Mouse (Mus musculus) brain, adult 2 months (tissue): ENCODE results near the gene Ehd1.

Experiments used
- DNase-seq: peaks from one replicate; pipeline ENCODE4 v3.0.0; 2011; ENCODE audit warnings: low read depth, low spot score

Ehd1 gene

DNA sequence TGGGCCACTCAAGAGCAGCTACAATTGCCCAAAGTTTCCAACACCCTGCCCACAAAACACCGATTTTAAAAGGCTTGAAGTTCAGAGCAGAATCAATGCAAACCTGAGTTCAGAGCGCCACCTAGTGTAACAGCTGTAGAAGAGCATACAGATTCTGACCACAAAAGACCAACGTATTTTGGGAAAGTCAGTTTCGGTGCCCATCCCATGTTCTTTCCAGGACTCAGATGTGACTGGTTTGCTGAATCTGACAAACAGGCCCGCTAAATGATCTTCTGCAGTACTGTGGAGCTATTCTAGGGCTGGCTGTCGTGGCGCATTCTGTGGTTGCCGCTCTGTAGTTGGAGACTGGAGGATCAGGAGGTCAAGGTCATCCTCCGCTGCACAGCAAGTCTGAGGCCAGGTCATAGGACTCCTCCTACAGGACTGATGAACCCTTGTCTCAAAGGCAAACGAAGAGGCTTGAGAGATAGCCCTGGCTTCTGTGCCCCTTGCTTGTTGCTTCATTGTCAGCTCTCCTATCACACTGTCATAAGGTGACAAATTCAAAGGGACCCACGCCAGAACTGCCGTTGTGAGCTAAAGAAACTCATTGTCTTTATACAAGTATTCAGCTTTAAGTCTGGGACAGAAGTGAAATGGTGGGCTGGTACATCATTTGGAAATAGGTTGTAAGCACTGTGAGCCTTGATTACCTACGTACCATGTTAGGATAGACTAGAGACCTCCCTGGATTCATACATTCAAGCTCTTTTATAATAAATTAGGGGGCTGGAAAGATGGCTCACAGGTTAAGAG, 55.4 kb downstream of the Ehd1 start:
- DNase-seq, result peak; percentile 90

DNA sequence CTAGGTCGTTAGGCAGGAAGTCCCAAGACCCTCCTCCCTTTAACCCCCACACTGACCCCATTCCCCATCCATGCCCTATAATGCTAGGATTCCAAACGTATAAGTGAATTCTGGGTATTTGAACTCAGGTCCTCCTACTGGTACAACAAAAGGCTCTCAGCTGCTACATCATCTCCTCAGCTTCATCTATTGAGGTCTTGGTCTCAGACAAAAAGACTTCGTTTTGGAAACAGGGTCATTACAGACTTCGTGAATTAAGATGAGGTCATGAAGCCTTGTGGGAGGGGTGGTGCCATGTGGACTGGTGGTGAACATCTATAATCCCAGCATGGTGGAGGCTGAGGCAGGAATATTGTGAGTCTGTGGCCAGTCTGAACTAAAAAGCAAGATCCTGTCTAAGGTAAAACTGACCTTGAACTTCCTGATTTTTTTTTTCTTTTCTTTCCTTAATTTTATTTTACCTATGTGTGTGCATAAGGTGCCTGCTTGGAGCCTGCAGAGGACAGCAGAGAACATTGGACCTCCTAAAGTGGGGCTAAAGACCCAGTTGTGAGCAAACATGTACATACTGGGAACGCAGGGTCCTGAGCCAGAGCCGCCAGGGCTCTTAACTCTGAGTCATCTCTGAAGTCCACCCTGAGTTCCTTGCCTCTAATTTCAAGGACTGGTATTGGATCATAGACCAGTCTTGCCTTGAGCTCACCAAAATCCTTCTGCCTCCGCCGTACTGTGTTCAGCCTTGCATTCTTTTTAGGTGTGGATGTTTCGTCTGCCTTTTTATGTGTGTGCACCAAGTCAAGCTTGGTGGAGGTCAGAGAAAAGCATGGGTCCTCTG, 57.5 kb downstream of the Ehd1 start:
- DNase-seq, result no peak

DNA sequence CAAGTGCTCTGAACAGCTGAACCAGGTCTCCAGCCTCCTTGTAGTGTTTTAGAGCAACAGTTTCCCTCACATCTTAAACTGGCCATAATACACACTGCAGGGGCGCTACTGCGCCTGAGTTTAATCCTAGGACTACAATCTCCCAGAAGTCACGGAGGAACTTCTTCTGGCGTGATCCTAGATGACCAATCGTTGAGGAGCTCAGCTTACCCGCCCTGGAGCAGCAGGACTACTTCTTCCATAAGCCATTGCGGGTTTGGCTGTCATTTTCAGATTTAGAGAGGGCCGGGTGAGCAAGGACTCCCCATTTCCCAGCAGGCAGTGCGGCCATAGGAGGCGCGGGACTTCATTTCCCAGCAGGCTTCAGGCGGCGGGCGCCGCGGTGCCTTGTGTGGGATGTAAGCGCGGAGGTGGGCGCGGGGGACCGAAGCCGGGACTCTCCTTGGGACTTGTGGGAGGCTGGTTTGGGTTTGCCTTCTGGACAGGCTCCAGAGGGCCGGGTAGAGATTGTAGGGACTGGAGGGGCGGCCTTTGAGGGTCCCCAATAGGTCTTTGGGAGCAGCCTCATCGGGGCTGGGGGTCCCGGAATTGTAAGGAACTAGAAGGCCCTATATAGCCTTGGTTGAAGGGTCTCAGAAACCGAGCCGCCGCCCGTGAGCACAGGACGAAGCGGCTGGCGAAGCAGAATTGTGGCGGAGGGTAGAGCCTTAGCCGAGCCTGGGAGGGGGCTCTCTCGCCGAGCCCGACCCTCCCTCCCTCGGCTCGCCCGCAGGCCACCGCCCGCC, 58.3 kb downstream of the Ehd1 start, which contains the start of gene Men1:
Men1 (plus strand) TSS at position 307 of the 785 bp plus-strand sequence.
- peak; percentile 100 for DNase-seq

DNA sequence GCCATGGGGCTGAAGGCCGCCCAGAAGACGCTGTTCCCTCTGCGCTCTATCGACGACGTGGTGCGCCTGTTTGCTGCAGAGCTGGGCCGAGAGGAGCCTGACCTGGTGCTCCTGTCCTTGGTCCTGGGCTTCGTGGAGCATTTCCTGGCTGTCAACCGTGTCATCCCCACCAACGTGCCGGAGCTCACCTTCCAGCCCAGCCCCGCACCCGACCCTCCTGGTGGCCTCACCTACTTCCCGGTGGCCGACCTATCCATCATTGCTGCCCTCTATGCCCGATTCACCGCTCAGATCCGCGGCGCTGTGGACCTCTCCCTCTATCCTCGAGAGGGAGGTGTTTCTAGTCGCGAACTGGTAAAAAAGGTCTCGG, 58.9 kb downstream of the Ehd1 start:
- DNase-seq, result peak; percentile 34

DNA sequence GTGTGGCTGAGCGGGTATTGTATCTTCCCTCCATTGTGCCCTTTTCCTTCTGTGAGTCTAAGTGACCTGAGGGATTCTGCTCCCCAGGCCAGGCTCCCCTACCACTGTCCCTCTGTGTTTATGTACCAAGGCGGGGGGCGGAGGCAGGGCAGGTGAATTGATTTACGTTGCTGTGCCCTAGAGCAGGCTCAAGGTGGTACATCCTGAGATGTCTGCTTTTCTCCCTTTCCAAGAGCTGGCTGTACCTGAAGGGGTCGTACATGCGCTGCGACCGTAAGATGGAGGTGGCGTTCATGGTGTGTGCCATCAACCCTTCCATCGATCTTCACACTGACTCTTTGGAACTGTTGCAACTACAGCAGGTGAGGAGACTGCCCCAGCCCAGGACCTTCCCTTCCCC, 60.4 kb downstream of the Ehd1 start:
- DNase-seq, result no peak

DNA sequence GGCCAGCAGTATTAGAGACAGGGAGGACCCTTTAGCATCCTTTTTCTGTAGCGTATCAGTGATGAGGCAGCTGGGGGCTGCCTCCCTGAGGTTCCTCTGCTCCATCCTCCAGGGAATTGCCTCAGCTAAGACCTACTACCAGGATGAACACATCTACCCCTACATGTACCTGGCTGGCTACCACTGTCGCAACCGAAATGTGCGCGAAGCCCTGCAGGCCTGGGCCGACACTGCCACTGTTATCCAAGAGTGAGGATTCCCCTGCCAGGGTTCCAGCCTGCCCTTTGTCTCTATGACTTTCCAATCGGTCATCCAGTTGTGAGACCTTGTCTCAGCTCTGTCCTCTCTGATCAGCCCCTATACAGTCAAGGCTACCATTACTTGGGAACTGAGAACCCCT, 61.6 kb downstream of the Ehd1 start:
- no peak for DNase-seq

DNA sequence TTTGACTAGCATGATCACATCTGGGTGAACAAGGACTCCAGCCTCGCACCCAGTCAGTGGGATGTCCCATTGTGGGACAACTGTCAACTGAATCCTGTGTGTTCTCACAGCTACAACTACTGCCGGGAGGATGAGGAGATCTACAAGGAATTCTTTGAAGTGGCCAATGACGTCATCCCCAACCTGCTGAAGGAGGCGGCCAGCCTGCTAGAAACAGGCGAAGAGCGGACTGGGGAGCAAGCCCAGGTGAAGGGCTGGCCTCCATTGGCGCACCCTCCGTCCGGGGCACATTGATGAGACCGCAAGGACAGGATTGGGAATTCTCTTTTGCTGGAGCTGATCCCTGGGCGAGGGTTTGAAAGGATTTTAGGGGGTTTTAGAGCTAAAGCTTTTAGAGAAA, 62.2 kb downstream of the Ehd1 start:
- DNase-seq, result no peak

DNA sequence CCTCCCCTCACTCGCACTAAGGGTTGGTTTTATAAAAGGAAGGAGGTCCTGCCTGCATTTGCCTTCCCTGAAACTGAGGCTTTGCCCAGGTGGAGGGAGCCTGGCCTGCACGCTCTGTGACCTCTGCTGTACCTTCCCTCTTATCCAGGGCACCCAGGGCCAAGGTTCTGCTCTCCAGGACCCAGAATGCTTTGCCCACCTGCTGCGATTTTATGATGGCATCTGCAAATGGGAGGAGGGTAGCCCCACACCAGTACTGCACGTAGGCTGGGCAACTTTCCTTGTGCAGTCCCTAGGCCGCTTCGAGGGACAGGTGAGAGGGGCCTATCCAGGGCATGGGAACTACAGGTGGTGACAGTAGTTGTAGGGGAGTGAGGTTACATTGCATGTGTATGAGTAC, 62.7 kb downstream of the Ehd1 start:
- DNase-seq, result no peak

DNA sequence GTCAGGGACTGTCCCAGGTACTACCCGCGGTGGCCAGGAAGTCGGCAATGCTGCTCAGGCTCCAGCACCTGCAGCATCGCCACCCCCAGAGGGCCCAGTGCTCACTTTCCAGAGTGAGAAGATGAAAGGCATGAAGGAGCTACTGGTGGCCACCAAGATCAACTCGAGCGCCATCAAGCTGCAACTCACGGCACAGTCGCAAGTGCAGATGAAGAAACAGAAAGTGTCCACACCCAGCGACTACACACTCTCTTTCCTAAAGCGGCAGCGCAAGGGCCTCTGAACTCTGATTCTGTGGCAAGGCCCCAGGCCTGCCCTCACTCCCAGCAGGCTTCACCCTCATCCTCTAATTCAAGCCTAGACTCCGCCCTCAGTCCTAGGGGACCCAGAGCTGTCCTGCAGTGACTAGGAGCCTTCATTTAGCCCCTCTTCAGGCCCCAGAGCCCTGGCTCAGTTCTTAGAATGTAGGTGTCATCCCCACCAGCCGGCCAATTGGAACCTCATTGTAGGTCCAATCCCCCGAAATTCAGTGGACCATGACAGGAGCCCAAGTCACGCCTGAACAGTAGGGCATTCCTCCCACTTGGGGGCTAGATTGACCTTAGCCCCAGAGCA, 63.5 kb downstream of the Ehd1 start:
- no peak for DNase-seq

DNA sequence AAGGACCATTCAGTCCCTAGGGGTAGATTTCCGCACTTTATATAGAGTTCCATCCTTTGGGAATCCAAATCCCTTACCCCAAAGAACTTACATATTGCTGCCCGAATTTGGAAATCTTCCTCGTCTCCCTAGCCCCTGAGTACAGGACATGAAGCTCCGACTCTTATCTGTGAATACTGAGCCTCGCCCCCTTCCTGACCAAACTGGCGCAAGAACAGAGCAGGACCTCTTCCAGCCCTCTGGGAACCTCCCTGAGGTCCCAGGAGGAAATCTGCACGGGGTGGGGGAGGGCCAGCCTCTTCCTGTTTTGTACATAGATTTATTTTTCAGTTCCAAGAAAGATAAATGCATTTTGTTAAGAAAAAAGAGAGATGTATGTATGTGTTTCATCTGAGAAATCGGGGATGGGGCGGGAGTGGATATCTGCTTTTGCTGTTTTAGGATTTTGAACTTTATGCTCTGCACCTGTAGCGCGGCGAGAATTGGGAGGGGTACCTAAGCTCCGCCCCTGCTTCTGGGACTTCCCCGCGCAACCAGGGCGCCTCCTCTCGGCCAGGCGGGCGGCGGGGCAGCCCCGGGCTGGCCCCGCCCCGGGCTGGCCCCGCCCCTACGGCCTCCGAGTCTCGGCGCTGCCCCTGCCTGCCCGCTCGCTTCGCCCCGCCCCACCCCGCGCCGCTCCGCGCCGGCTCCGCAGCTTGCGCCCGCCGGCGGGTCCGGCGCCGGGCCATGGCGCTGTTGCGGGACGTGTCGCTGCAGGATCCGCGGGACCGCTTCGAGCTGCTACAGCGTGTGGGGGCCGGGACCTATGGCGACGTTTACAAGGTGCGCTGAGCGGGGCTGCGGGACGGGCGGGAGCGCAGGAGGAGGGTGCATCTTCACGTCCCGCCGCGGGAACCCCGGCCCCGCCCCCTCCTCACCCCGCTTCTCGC, 64.3 kb downstream of the Ehd1 start, which contains the start of gene Map4k2:
Map4k2 (plus strand) TSS at position 612 of the 929 bp plus-strand sequence.
- DNase-seq, result peak; percentile 88

DNA sequence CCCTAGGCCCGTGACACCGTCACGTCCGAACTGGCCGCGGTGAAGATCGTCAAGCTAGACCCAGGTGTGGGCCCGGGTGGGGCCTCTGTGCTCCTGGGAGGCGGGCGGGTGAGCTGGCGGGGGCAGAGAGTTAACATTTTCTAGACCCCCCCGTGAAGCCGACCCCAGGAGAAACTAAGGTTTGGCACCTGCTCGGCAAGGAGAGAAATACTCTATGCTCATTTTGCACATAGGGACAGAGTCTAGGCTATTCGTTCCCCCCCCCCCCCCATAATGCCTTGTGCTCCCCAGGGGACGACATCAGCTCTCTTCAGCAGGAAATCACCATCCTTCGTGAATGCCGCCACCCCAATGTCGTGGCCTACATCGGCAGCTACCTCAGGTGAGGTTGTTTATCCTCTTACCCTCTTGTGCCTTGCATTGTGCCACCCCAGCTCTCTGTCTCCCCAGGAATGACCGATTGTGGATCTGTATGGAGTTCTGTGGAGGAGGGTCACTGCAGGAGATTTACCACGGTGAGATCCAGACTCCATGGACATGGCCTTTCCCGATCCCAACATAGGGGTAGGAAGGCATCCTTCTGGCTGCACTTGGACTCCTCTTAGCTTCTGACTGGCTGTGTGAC, 65.0 kb downstream of the Ehd1 start:
- DNase-seq, result peak; percentile 29

DNA sequence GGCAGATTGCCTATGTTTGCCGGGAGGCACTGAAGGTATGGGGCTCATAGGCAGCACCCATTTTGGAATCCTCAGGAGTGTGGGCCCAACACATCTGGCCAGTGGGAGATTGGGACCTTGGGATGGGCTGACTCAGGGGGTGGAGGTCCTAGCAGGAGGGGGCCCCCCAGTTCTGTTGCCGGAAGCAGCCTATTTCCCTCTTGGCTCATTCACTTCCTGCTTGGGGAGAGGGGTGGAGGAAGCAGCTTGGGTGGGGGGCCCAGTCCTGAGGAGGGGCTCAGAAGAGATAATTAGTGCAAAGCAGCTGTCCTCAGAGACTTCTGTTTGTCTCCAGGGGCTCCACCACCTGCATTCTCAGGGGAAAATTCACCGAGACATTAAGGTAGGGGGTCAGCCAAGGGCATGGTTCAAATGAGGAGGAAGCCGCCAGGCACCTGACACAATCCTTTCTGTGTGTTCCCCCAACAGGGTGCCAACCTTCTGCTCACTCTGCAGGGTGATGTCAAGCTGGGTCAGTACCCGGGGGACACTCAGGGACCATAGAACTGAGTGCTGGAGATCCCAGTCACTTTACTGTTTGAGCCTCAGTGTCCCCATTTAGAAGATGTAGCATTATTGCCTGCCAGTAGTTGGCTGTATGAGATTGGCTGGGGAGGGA, 65.9 kb downstream of the Ehd1 start:
- DNase-seq, result no peak

DNA sequence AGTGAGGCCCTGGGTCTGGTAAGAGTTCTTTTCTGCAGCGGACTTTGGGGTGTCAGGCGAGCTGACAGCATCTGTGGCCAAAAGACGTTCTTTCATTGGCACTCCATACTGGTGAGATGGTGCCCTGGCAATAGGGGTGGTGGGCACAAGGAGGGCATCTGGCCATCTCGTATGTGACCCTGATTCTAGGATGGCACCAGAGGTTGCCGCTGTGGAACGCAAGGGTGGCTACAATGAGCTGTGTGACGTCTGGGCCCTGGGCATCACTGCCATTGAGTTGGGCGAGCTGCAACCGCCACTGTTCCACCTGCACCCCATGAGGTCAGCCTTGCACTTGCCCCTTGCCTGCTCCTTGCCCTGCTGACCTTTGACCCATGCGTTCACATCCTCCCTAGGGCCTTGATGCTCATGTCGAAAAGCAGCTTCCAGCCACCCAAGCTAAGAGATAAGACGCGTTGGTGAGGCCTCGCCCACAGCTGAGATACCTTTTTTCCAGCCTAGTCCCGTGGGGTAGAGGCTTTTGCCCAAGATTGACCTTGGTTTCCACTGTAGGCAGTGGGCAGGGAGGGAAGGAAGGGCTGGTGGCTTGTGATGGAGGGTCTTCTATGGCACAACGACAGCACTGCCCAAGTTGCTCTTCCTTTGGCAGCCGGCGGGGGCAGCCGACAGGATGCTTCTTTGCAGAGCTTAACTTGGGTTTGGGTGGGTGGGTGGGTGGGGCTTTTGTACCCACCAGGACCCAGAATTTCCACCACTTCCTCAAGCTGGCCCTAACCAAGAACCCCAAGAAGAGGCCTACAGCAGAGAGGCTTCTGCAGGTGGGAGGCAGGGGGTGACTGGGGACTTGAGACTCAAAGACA, 66.8 kb downstream of the Ehd1 start:
- DNase-seq, result no peak

DNA sequence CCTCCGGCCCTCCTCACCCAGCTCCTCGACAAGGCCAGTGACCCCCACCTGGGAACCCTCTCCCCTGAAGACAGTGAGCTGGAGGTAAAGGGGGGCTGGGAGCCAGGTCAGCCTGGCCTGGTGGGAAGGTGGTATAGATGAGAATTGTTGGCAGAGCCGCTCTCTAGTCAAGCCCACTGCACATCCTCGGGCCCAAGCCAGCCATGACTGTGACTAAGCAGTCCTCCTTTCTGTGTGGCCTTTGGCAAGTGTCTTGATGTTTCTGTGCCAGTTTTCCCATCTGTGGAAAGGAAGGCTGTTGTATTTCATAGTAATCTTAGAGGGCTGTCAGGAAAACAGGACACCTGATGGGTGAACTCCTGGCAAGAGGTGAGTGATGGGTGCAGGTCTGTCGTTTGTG, 67.5 kb downstream of the Ehd1 start:
- DNase-seq, result peak; percentile 66

DNA sequence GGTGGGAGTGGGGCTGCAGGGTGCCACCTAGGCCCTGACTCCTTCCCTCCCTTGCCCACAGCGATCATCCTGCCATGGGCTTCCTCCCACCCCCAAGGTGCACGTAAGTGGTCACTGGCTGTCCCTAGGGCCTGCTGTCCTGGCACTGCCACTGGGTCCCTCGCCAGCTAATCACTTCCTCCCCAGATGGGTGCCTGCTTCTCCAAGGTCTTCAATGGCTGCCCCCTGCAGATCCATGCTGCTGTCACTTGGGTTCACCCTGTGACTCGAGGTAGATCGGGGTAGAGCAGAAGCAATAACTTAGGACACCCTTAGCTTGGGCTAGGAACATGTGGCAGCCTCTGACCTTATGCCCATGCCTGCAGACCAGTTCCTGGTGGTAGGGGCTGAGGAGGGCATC, 69.5 kb downstream of the Ehd1 start:
- DNase-seq, result no peak

DNA sequence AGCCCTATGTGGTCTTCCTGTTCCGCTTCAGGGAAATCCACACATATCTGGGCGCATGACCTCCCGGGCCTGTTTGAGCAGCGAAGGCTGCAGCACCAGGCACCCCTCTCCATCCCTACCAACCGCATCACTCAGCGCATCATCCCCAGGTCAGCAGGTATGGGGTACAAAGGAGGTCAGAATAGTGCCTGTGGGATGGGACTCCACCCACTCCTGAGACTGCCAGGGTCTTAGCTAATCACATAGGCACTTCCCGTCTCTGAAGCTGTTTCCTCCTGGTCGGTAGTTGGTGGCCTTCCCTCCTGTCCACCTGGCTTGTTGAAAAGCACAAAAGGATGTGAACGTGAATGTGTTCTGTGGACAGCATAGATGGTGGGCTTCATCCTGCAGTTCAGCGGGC, 70.1 kb downstream of the Ehd1 start:
- no peak for DNase-seq

DNA sequence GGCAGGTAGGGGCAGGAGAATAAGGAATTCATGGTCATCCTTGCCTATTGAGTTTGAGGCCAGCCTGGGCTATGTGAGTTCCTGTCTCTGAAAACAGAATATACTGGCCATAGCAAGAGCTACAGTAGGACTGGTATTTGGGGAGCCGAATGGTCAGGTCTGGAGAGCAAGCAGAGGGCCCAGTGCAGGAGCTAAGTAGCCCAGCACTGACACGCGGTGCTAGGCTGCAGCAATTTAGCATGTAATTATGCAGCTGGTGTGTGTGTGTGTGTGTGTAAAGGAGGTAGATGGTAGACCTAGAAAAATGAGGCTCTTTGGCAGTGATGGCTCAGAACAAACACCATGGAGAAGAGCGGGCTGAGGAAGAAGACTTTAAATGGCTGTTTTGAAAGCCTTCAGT, 71.1 kb downstream of the Ehd1 start:
- no peak for DNase-seq

DNA sequence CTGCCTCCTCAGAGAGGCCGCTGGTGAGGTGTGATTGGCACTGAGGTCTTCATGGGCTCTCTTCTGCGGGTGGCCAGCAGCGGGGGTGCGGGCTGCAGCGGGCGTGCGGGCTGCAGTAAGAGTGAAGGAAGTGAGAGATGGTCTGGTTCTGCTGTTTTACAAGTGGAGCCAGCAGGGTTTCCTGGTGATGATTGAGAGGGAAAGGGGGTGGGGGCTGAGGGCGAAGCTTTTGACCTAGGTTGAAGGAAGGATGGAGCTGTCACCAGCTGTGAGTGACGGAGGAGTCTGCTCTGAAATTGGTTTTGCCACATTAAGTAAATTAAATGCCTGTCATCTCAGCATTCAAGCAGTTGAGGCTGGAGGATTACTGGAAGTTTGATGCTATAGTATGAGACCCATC, 72.2 kb downstream of the Ehd1 start:
- no peak for DNase-seq
